Mouse (Mus musculus): ENCODE measurements around the gene Man1a2. TPM values are rescaled to one million over a fixed set of nuclear protein-coding genes. Genes with fewer than 3 reads are reported as not detected.

Man1a2 gene
- polyA plus RNA-seq, 1 experiment, result 7.1 TPM

DNA sequence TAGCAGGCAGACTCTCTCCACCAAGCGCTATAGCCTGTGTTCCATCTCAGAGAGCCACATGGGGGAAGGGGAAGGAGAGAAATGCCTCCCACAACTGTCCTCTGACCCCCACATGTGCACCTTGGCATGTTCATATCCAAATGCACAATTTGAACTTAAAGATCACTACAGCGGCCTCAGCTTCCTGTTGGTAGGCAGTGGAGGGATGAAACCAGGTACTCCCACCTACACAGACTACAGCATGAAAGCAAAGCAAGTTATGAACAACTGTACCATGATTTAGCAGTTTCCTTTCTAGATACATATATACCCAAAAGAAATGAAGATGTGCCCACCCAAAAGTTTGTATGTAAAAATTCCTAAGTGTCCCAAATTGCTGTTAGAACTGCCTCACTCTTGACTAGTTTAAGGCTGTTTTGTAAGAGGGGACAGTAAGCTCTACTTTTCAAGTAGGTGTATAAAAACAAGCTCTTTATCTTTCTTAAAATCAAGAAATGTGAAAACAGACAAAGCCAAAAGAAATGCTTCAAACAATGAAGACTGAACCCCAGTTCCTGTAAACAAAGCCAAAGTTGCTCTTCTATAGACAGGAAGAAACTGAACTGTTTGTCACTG, 123.6 kb downstream of the Man1a2 start:
- Histone ChIP-seq H3K4me3 (ENCODE audit: insufficient read depth, poor library complexity, severe bottlenecking) (no peak overlapping the region), H3K79me3 (ENCODE audit: low read depth) (no peaks in the 10 kb centered on the region), H3K79me2 (ENCODE audit: control insufficient read depth, insufficient read depth) (no peaks in the 10 kb centered on the region), H3ac (ENCODE audit: control insufficient read depth, insufficient read length, low read depth) (no peak overlapping the region), H3K36me3 (ENCODE audit: control insufficient read depth, insufficient read depth) (peaks cover 7% of the 10 kb centered on the region), H3K27me3 (ENCODE audit: control insufficient read depth, insufficient read depth, insufficient read length) (no peaks in the 10 kb centered on the region)
- no peak for TF ChIP-seq CEBPB (IDR thresholded peaks at IDR 0.05; ENCODE audit: low read depth)

DNA sequence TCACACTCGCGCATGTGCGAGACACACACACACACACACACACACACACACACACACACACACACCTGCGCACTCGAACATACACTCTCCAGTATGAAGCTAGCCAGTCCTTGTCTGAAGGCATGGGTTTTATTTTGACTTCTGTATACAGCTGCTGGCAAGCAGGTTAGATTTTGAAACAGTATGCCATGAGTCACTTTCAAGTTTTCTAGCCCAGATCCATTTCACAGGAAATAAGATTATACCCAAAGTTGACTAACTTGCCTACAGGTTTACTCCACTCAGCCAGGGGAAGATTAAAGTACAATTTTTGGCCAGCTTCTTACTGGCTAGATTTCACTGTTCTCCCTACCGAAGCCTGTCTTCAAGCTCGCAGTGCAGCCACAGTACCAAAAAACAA, 125.9 kb downstream of the Man1a2 start:
- no peak for TF ChIP-seq FOSL1 (IDR thresholded peaks at IDR 0.05; ENCODE audit: insufficient read depth, low read length, poor library complexity, severe bottlenecking)
- TF ChIP-seq CTCF (IDR thresholded peaks at IDR 0.05; ENCODE audit: control insufficient read depth, insufficient read depth, insufficient read length), result no peak
- TF ChIP-seq MYOD1 (IDR thresholded peaks at IDR 0.05; ENCODE audit: control insufficient read depth, insufficient read length, low read depth), result no peak
- no peak for TF ChIP-seq MYOG (IDR thresholded peaks at IDR 0.05; ENCODE audit: control insufficient read depth, extremely low read depth, insufficient read length)
- TF ChIP-seq CEBPB (IDR thresholded peaks at IDR 0.05; ENCODE audit: low read depth), result no peak
- no peak for TF ChIP-seq MAX (IDR thresholded peaks at IDR 0.05)
- no peak for TF ChIP-seq USF1 (IDR thresholded peaks at IDR 0.05; ENCODE audit: low read depth)
- Histone ChIP-seq H3K36me3 (ENCODE audit: control insufficient read depth, insufficient read depth) (no peaks in the 10 kb centered on the region), H3K27me3 (ENCODE audit: control insufficient read depth, insufficient read depth, insufficient read length) (no peaks in the 10 kb centered on the region)

DNA sequence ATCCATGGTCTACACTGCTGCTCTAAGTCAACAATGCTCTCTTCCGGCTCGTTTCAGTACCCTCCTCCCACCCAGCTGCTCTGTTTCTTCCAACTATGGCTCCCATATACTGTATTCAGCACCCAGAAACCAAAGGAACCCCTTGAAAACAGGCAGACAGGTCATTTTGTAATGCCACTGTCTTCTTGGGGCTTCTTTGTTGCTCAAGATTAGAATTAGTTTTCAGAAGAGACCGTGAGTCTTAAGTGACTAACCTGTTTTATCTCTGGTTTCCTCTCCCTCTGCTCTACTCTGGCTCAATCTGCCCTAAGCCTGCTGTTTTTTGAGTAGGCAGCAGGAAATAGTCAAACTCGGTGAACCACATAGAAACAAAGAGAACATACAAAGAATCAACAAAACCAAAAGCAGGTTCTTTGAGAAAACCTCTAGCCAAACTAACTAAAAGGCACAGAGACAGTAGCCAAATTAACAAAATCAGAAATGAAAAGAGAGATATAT, 127.0 kb downstream of the Man1a2 start:
- no peak overlapping the region for H3ac ChIP-seq (ENCODE audit: control insufficient read depth, insufficient read length, low read depth)
- H3K4me3 ChIP-seq (ENCODE audit: insufficient read depth, poor library complexity, severe bottlenecking), result no peak overlapping the region
- H3K79me3 ChIP-seq (ENCODE audit: low read depth), result no peaks in the 10 kb centered on the region
- no peaks in the 10 kb centered on the region for H3K27me3 ChIP-seq (ENCODE audit: control insufficient read depth, insufficient read depth, insufficient read length)
- H3K36me3 ChIP-seq (ENCODE audit: control insufficient read depth, insufficient read depth), result no peaks in the 10 kb centered on the region
- H3K79me2 ChIP-seq (ENCODE audit: control insufficient read depth, insufficient read depth), result no peaks in the 10 kb centered on the region
- TF ChIP-seq USF1 (IDR thresholded peaks at IDR 0.05; ENCODE audit: low read depth) (no peak), MAX (IDR thresholded peaks at IDR 0.05) (no peak), MYOD1 (IDR thresholded peaks at IDR 0.05; ENCODE audit: control insufficient read depth, insufficient read length, low read depth) (no peak), CEBPB (IDR thresholded peaks at IDR 0.05; ENCODE audit: low read depth) (no peak), MYOG (IDR thresholded peaks at IDR 0.05; ENCODE audit: control insufficient read depth, extremely low read depth, insufficient read length) (no peak)

More for the DNA sequence above, 125.9 kb downstream of the Man1a2 start:
- H3ac ChIP-seq (ENCODE audit: control insufficient read depth, insufficient read length, low read depth), result no peak overlapping the region
- no peaks in the 10 kb centered on the region for H3K79me3 ChIP-seq (ENCODE audit: low read depth)
- H3K79me2 ChIP-seq (ENCODE audit: control insufficient read depth, insufficient read depth), result no peaks in the 10 kb centered on the region
- H3K4me3 ChIP-seq (ENCODE audit: insufficient read depth, poor library complexity, severe bottlenecking), result no peak overlapping the region

DNA sequence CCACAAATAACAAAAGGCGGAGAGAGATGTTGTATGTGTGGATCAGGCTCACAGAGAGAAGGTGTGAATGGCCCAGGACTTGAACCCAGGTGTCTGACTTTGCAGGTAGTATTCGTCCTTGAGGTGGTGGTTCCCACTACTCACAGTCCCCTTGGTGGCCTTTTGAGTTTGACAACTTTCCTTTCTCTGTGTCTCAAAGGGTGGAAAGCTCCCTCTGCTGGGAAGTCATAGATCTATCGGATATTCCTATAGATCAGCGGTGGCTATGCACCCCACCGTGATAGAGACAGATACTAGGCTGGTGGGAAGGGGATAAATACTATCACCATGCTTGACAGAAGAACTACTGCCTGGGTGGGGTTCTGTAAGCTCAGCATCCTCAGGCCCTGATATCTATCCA, 130.5 kb downstream of the Man1a2 start:
- H3K27me3 ChIP-seq (ENCODE audit: control insufficient read depth, insufficient read depth, insufficient read length), result no peaks in the 10 kb centered on the region
- H3K79me2 ChIP-seq (ENCODE audit: control insufficient read depth, insufficient read depth), result no peaks in the 10 kb centered on the region
- no peaks in the 10 kb centered on the region for H3K79me3 ChIP-seq (ENCODE audit: low read depth)
- TF ChIP-seq FOSL1 (IDR thresholded peaks at IDR 0.05; ENCODE audit: insufficient read depth, low read length, poor library complexity, severe bottlenecking) (no peak), USF1 (IDR thresholded peaks at IDR 0.05; ENCODE audit: low read depth) (no peak), MAX (IDR thresholded peaks at IDR 0.05) (no peak), MYOD1 (IDR thresholded peaks at IDR 0.05; ENCODE audit: control insufficient read depth, insufficient read length, low read depth) (no peak), CEBPB (IDR thresholded peaks at IDR 0.05; ENCODE audit: low read depth) (no peak), CTCF (IDR thresholded peaks at IDR 0.05; ENCODE audit: control insufficient read depth, insufficient read depth, insufficient read length) (no peak), MYOG (IDR thresholded peaks at IDR 0.05; ENCODE audit: control insufficient read depth, extremely low read depth, insufficient read length) (no peak)
- no peak overlapping the region for H3K4me3 ChIP-seq (ENCODE audit: insufficient read depth, poor library complexity, severe bottlenecking)
- H3ac ChIP-seq (ENCODE audit: control insufficient read depth, insufficient read length, low read depth), result no peak overlapping the region
- no peaks in the 10 kb centered on the region for H3K36me3 ChIP-seq (ENCODE audit: control insufficient read depth, insufficient read depth)

DNA sequence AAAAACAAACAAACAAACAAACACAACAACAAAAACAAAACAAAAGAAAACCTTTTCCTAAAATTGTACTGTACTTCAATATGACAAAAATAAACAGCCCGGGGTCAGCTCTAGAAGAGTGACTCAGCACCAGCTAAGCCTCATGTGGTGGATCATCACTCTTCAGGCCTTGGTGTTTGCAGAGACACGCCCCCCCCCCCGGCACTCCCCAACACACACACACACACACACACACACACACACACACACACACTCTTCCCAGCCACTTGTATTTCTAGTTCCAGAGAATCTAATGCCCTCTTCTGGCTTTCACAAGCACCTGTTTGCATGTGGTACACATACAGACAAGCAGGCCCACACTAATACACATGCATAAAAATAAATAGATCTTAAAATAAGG, 133.1 kb downstream of the Man1a2 start:
- no peak overlapping the region for H3ac ChIP-seq (ENCODE audit: control insufficient read depth, insufficient read length, low read depth)
- no peak overlapping the region for H3K4me3 ChIP-seq (ENCODE audit: insufficient read depth, poor library complexity, severe bottlenecking)
- H3K27me3 ChIP-seq (ENCODE audit: control insufficient read depth, insufficient read depth, insufficient read length), result no peaks in the 10 kb centered on the region
- no peaks in the 10 kb centered on the region for H3K79me2 ChIP-seq (ENCODE audit: control insufficient read depth, insufficient read depth)
- H3K36me3 ChIP-seq (ENCODE audit: control insufficient read depth, insufficient read depth), result no peaks in the 10 kb centered on the region
- no peak for TF ChIP-seq MYOD1 (IDR thresholded peaks at IDR 0.05; ENCODE audit: control insufficient read depth, insufficient read length, low read depth)
- TF ChIP-seq FOSL1 (IDR thresholded peaks at IDR 0.05; ENCODE audit: insufficient read depth, low read length, poor library complexity, severe bottlenecking), result no peak
- no peak for TF ChIP-seq MAX (IDR thresholded peaks at IDR 0.05)
- no peak for TF ChIP-seq CTCF (IDR thresholded peaks at IDR 0.05; ENCODE audit: control insufficient read depth, insufficient read depth, insufficient read length)
- TF ChIP-seq USF1 (IDR thresholded peaks at IDR 0.05; ENCODE audit: low read depth), result no peak
- no peak for TF ChIP-seq MYOG (IDR thresholded peaks at IDR 0.05; ENCODE audit: control insufficient read depth, extremely low read depth, insufficient read length)
- no peak for TF ChIP-seq CEBPB (IDR thresholded peaks at IDR 0.05; ENCODE audit: low read depth)
- no peaks in the 10 kb centered on the region for H3K79me3 ChIP-seq (ENCODE audit: low read depth)

DNA sequence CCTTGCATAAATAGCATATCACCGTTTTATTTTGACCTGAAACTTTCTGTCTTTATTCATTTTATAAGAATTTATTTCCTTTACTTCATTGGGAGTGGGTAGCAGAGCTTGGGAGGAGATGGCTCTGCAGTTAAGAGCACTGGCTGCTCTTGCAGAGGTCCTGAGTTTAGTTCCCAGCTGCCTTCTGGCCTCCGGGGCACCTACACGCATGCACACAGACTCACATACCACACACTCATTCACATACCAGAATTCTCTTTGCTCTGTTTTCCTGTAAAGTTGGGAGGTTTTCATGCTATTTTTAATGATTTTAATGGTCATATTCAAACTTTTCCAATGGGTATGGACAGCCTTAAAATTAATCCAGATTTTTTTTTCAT, 137.4 kb downstream of the Man1a2 start:
- Histone ChIP-seq H3K27me3 (ENCODE audit: control insufficient read depth, insufficient read depth, insufficient read length) (no peaks in the 10 kb centered on the region), H3K4me3 (ENCODE audit: insufficient read depth, poor library complexity, severe bottlenecking) (no peak overlapping the region), H3K79me3 (ENCODE audit: low read depth) (no peaks in the 10 kb centered on the region), H3K36me3 (ENCODE audit: control insufficient read depth, insufficient read depth) (no peaks in the 10 kb centered on the region), H3K79me2 (ENCODE audit: control insufficient read depth, insufficient read depth) (no peaks in the 10 kb centered on the region), H3ac (ENCODE audit: control insufficient read depth, insufficient read length, low read depth) (no peak overlapping the region)
- TF ChIP-seq MYOG (IDR thresholded peaks at IDR 0.05; ENCODE audit: control insufficient read depth, extremely low read depth, insufficient read length), result no peak
- no peak for TF ChIP-seq FOSL1 (IDR thresholded peaks at IDR 0.05; ENCODE audit: insufficient read depth, low read length, poor library complexity, severe bottlenecking)
- no peak for TF ChIP-seq MYOD1 (IDR thresholded peaks at IDR 0.05; ENCODE audit: control insufficient read depth, insufficient read length, low read depth)
- no peak for TF ChIP-seq MAX (IDR thresholded peaks at IDR 0.05)
- no peak for TF ChIP-seq CEBPB (IDR thresholded peaks at IDR 0.05; ENCODE audit: low read depth)
- TF ChIP-seq USF1 (IDR thresholded peaks at IDR 0.05; ENCODE audit: low read depth), result no peak
- TF ChIP-seq CTCF (IDR thresholded peaks at IDR 0.05; ENCODE audit: control insufficient read depth, insufficient read depth, insufficient read length), result no peak
